Mouse (Mus musculus) heart, adult 2 months (tissue): ENCODE results near the gene Lrrc4c.

ENCODE experiments used
- CTCF ChIP-seq: fragments of 200-600 bp; IDR thresholded peaks from 2 replicates; pipeline ENCODE4 v1.8.1; 2022; ENCODE audit warnings: antibody characterized with exemption, mild to moderate bottlenecking, moderate library complexity
- EP300 ChIP-seq: fragments of 200-500 bp; IDR thresholded peaks from 2 replicates; pipeline ENCODE4 v1.6.1; 2011; ENCODE audit warnings: low read depth, low read length, control low read depth; ENCODE audit not compliant: insufficient read depth
- POLR2A ChIP-seq: fragments of 200-500 bp; IDR thresholded peaks from 2 replicates; pipeline ENCODE4 v1.6.1; 2011; ENCODE audit warnings: mild to moderate bottlenecking, low read depth, low read length, control low read depth; ENCODE audit not compliant: insufficient read depth

GRCm38 (mm10) chr2:96876062-96876461 is 558.1 kb downstream of the Lrrc4c start:
- TF ChIP-seq CTCF (no peak), POLR2A (no peak), EP300 (no peak)
